Mouse (Mus musculus) erythroid progenitor cell, adult 5-6 weeks (primary cell): Measurements from ENCODE around the gene Nphp4. TPM values are rescaled to one million over a fixed set of nuclear protein-coding genes. Genes with fewer than 3 reads are reported as not detected.

Experiments used
- ATAC-seq: replicated peaks from 2 replicates; pipeline ENCODE4 v1.8.0; 2016; ENCODE audit warnings: moderate number of reproducible peaks, mild to moderate bottlenecking, moderate TSS enrichment, inconsistent platforms; ENCODE audit not compliant: poor library complexity, low FRiP score, severe bottlenecking
- total RNA-seq, 2 experiments: library from RNA; stranded (forward) in 1 of 2; stranded (reverse) in 1 of 2; fragments of 150-400 nt in 1 of 2; fragments of 186-747, 209-891 nt in 1 of 2; gene quantifications; 2 replicates each; pipeline versions ENCODE4 v1.2.3 to v1.2.4; 2015 to 2017; ENCODE audit warnings: low replicate concordance in 2 of 2

The Nphp4 gene
- total RNA-seq, 2 experiments from 2014 or later, result 8.8 TPM; not detected in 1

GRCm38 (mm10) chr4:152477106-152477465 is 580 bp downstream of the Nphp4 start:
- no peak for ATAC-seq

GRCm38 (mm10) chr4:152477466-152478223 is 1.1 kb downstream of the Nphp4 start, which contains the start of gene Kcnab2:
TSS of gene Kcnab2 (minus strand) at chr4:152477871.
- ATAC-seq, result peak; percentile 60; the same call in 1 of the 2 replicates

GRCm38 (mm10) chr4:152478224-152478567 is 1.7 kb downstream of the Nphp4 start:
- no peak for ATAC-seq

- no peak for ATAC-seq
These were observed 3.9 kb downstream of the Nphp4 start for GRCm38 (mm10) chr4:152480426-152480825.

- ATAC-seq, result no peak
These were observed 11.5 kb downstream of the Nphp4 start for GRCm38 (mm10) chr4:152488046-152488445.

GRCm38 (mm10) chr4:152490311-152490710 is 13.8 kb downstream of the Nphp4 start:
- no peak for ATAC-seq

DNA sequence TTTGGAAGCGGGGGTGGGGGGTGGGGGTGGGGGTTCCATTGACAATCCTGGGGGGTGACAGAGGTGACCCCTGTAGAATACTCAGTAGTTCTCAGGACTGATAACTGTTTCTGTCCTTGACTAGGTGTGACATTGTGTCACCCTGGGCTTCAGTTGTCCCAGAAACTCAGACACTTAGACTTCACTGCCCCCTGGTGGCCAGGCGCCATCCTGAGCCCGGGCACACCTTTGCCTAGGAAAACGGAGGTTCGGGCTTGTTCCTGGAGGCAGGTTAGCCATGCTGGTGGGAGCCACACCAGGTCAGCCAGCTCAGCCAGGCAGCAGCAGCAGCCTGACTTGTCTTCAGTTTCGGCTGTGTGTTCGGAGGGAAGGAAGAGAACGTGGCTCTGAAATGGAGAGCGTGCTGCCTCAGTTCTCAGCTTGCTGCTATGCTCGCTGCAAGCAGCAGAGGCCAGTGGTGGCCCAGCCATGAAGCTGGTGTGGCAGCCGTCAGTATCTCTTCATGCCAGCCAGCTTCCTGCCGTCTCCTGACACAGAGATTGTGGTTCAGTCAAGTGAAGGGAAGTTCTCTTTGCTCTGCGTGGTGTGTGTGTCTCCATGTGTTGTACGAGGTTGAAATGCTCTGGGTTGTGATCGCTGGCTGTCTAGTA is 14.9 kb downstream of the Nphp4 start:
- no peak for ATAC-seq

- no peak for ATAC-seq
These were observed 17.9 kb downstream of the Nphp4 start for GRCm38 (mm10) chr4:152494360-152494879.

GRCm38 (mm10) chr4:152512221-152512925 is 35.9 kb downstream of the Nphp4 start:
- no peak for ATAC-seq

DNA sequence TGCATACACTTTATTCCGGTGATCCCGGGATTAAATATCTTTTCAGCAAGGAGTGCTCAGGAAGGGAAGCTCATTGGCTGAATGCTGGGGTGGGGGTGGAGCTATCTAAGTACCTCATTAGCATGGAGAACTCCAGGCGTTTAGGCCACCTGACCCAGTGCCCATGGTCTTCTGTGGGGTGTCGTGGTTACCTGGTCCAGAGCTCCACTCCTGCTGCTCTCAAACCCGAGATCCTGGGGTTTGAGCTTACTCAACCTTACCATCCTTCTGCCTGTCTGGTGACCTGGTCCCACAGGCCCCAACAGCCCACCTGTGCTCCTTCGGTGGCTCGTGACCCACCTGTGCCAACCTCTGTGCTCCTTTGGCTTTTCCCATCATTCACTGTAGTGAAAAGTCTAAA is 38.4 kb downstream of the Nphp4 start:
- ATAC-seq, result no peak

- no peak for ATAC-seq
These were observed 42.6 kb downstream of the Nphp4 start for GRCm38 (mm10) chr4:152519106-152519505.

DNA sequence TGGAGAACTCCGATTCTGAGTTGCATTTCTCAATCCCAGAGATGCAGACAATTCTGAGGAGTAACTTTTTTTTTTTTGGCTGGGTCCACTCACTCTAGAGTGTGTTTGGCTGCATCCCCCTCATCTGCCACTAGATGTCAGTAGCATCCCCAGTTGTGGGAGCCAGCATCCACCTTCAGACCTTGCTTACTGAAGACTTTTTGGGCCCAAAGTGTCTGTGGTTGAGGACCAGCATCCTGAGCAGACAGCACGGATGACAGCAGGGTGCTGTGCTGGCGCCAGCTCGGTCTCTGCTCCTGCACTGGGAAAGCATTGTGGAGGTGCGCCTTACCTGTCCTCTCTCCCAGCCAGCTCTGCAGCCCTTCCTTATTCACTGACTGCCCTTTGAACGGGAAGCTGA is 43.6 kb downstream of the Nphp4 start:
- no peak for ATAC-seq

- no peak for ATAC-seq
These were observed 56.4 kb downstream of the Nphp4 start for GRCm38 (mm10) chr4:152532872-152533271.

- no peak for ATAC-seq
These were observed 63.2 kb downstream of the Nphp4 start for GRCm38 (mm10) chr4:152539756-152540155.

- ATAC-seq, result no peak
These were observed 64.7 kb downstream of the Nphp4 start for GRCm38 (mm10) chr4:152541172-152541571.

- ATAC-seq, result no peak
These were observed 65.9 kb downstream of the Nphp4 start for GRCm38 (mm10) chr4:152542447-152542846.

DNA sequence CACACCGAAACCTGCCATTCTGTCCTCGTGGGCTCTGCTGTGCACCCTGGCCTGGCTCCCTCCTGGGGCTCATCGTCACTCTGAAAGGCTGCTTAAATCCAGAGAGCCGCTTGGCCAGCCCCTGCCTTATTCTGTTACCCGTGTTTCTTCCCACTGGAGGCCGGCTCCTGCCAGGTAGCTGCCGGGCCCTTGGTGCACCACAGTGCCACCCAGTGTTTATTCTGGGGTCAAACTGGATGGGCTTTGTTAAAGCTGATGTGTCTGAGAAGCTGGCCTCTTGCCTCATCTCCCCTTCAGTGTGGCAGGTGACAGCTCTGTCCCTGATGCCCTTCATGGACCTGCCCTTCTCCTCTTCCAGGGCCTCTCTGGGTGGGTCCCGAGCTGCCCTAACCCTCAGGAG is 70.0 kb downstream of the Nphp4 start:
- no peak for ATAC-seq

DNA sequence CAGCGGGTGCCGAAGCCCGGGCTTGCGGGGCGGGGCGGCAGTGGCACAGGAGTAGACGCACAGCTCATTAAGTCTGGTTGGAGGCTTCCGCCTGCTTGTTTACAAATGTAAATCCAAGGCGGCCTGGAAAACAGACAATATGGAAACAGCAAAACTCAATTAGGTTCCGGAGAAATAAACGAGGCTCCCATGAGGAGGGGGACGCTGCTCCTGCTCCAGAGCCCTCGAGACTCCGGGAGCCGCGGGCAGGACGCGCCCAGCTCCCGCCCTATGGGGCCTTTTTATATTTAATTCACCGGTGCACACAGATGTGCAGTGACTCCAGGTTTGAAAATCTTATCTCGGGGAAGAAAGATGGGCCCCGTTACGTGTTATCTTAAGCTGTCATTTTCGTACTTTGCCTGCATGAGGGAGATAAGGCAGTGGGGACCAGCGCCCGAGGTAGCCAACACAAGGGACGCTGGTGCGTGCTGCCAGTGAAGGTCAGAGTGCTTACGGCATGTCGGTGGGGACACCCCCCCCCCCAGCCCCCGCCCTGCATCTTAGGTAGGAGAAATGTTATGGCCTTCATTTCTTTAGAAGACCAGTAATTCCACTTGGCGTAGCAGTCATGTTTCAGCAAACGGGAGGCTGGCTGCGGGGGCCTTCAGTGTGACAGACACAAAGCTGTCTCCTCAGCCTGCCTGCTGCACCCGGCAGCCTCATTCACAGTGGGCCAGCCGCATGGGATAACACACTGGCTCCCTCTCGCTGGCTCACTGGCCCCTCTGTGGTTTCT is 71.6 kb downstream of the Nphp4 start:
- ATAC-seq, result no peak

DNA sequence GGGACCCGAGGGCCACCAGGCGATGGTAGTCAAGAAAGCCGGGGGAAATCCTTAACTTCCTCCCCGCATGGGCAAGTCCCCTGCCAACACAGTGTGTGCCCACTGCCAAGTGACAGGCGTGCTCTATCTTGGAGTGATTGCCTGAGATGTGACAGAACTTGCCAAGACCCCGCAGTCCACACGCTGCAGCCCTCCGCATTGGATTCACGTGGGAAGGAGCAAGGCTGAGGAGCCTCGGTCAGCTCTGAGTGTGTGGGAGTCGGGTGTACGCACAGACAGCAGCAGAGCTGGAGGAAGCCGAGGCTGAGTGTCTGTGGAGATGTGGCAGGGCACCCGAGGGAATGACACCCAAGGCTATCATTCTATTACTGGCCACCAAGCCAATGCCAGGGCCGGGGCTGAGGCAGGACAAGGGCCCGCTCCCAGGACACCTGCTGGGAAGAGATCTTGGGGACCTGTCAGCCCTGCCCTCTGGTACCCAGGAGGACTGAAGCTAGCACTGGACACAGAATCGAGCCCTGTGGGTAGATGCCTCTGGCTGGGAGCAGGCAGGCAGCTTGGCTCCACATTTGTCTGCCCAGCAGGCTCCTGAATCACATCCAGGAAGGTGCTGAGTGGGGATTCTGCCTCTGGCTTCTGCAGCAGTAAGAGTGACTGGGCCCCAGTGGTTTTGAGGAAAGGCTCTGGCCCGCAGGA is 73.1 kb downstream of the Nphp4 start:
- no peak for ATAC-seq
